8 mouse cellular contexts compared by ENCODE assay signal in the genomic region with DNA sequence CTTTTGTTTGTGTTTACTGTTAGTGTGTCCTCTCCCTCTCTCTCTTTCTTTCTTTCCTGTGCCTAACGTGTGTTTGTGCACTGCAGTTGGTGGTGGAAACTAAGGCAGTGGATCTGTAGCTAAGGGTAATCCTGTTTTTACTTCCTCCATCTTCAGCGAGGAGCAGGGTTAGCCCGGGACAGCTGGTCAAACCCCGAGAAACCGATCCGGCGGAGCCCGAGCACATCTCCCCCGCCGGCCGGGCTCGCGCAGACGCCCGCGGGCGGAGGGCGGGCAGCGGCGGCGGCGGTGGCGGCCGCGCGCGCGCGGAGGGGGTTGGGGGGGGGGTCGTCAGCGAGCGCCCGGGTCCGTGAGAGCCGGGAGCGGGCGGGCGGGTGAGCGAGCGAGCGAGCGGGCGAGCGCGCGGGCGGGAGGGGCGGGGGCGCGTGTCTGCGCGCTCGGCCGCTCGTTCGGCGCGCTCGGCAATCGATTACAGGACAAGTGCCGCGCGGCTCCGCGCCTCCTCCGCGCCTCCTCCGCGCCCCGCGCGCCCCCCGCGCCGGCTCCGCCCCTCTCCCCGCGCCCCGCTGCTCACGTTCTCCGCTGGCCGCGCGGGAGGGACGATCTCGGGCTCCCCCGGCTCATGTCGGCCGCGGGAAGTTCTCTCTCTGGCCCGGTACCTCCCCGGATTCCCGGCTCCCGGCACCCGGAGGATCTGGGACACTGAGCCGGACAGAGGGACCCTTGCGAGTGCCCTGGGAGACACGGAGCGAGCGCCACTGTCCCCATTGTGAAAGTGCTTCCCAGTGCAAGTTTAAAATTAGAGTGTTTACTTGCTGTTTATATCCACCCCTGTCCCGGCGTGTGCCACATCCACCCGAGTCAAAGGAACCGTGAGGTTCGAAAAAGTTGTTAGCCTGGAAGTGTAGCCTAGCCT. TPM values are rescaled to one million over a fixed set of nuclear protein-coding genes. Genes with fewer than 3 reads are reported as not detected.
DNase-seq lines count a peak whose midpoint lies in the region; ATAC-seq and TF ChIP-seq lines count a peak whose summit lies in the region.

A gene (minus strand): TSS at position 170 of the 916 bp plus-strand sequence.

- peak; percentile 60 for DNase-seq in cerebellum, adult 11 months
- peak; percentile 92 for DNase-seq in forebrain, embryonic 14.5 days (ENCODE audit: low spot score)
- peak; percentile 81 to 82 for DNase-seq in heart, postnatal 10 days
- DNase-seq in kidney, postnatal 4 days = peak; percentile 78 to 87
- DNase-seq in neural tube, embryonic 11.5 days (ENCODE audit: low spot score) = peak; percentile 89

- intact Hi-C loops in heart, postnatal 10 days (cut with DNase I) = loop anchor here (5.0 kb wide), 1 partner anchor 445 kb away; no protein-coding TSS in a partner anchor

- no peak for TF ChIP-seq CTCF in E14TG2a.4 (conservative IDR thresholded peaks at IDR 0.05; ENCODE audit: low read length)

- peak within 1 kb of the TSS; percentile 53 for H3K4me2 ChIP-seq in forebrain, embryonic 14.5 days (ENCODE audit: low read length)
- H3K4me2 ChIP-seq in liver, embryonic 15.5 days = peak within 1 kb of the TSS; percentile 88
- H3K4me2 ChIP-seq in neural tube, embryonic 11.5 days (ENCODE audit: low read depth) = peak within 1 kb of the TSS; percentile 73
- peak within 1 kb of the TSS; percentile 72 for H3K4me2 ChIP-seq in stomach, embryonic 15.5 days

- no peaks in the 10 kb centered on the region for H3K9me3 ChIP-seq in E14TG2a.4 (ENCODE audit: low read length)
- no peaks in the 10 kb centered on the region for H3K9me3 ChIP-seq in forebrain, embryonic 14.5 days (replicated peaks; ENCODE audit: control insufficient read depth, low read length)
- H3K9me3 ChIP-seq in liver, embryonic 15.5 days (replicated peaks) = no peaks in the 10 kb centered on the region
- no peaks in the 10 kb centered on the region for H3K9me3 ChIP-seq in neural tube, embryonic 11.5 days (ENCODE audit: control insufficient read depth, low read length)
- H3K9me3 ChIP-seq in stomach, embryonic 15.5 days = no peaks in the 10 kb centered on the region

- peaks cover 2% of the 10 kb centered on the region; the same call in 1 of the 2 replicates for H3K27me3 ChIP-seq in E14TG2a.4 (ENCODE audit: insufficient read depth, low read length)
- no peaks in the 10 kb centered on the region for H3K27me3 ChIP-seq in forebrain, embryonic 14.5 days (replicated peaks; ENCODE audit: control insufficient read depth, insufficient read depth, low read length)
- peaks cover 28% of the 10 kb centered on the region for H3K27me3 ChIP-seq in liver, embryonic 15.5 days
- no peaks in the 10 kb centered on the region for H3K27me3 ChIP-seq in neural tube, embryonic 11.5 days (ENCODE audit: control insufficient read depth, insufficient read depth, low read length)
- H3K27me3 ChIP-seq in stomach, embryonic 15.5 days (replicated peaks) = no peaks in the 10 kb centered on the region

- H3K4me3 ChIP-seq in E14TG2a.4 (replicated peaks; ENCODE audit: low read length) = peak within 1 kb of the TSS; percentile 85
- peak within 1 kb of the TSS; percentile 68 for H3K4me3 ChIP-seq in forebrain, embryonic 14.5 days (ENCODE audit: low read depth, low read length)
- H3K4me3 ChIP-seq in liver, embryonic 15.5 days (replicated peaks) = peak within 1 kb of the TSS; percentile 77
- peak within 1 kb of the TSS; percentile 70 for H3K4me3 ChIP-seq in neural tube, embryonic 11.5 days (ENCODE audit: low read depth, low read length)
- peak within 1 kb of the TSS; percentile 81 for H3K4me3 ChIP-seq in stomach, embryonic 15.5 days (replicated peaks)

- H3K27ac ChIP-seq in forebrain, embryonic 14.5 days (ENCODE audit: low read depth, low read length) = peak within 1 kb of the TSS; percentile 79
- H3K27ac ChIP-seq in liver, embryonic 15.5 days (replicated peaks) = no peak within 1 kb of the TSS
- H3K27ac ChIP-seq in neural tube, embryonic 11.5 days (ENCODE audit: low read depth, low read length) = peak within 1 kb of the TSS; percentile 76
- peak within 1 kb of the TSS; percentile 90 for H3K27ac ChIP-seq in stomach, embryonic 15.5 days

- ATAC-seq in forebrain, embryonic 14.5 days = peak; percentile 95
- ATAC-seq in liver, embryonic 15.5 days (ENCODE audit: insufficient read depth) = peak; percentile 81
- ATAC-seq in neural tube, embryonic 11.5 days (ENCODE audit: insufficient read depth, low FRiP score, low TSS enrichment) = peak; percentile 89
- peak; percentile 91 for ATAC-seq in stomach, embryonic 15.5 days (ENCODE audit: insufficient read depth, low FRiP score, low read depth)

- WGBS in forebrain, embryonic 14.5 days = under 1% methylated on average over 61 of the region's 105 CpGs
- under 1% methylated on average over 99 of the region's 105 CpGs for WGBS in liver, embryonic 15.5 days (ENCODE audit: insufficient replicate concordance)
- WGBS in neural tube, embryonic 11.5 days = under 1% methylated on average over 65 of the region's 105 CpGs
- WGBS in stomach, embryonic 15.5 days = under 1% methylated on average over 53 of the region's 105 CpGs

- no peaks in the 10 kb centered on the region for H3K36me3 ChIP-seq in E14TG2a.4 (ENCODE audit: insufficient read depth, low read length)
- H3K36me3 ChIP-seq in forebrain, embryonic 14.5 days (ENCODE audit: control insufficient read depth, insufficient read depth, low read length) = no peaks in the 10 kb centered on the region
- H3K36me3 ChIP-seq in liver, embryonic 15.5 days (replicated peaks) = no peaks in the 10 kb centered on the region
- no peaks in the 10 kb centered on the region for H3K36me3 ChIP-seq in neural tube, embryonic 11.5 days (ENCODE audit: control insufficient read depth, insufficient read depth, low read length)
- H3K36me3 ChIP-seq in stomach, embryonic 15.5 days = no peaks in the 10 kb centered on the region

- peaks cover 11% of the 10 kb centered on the region for H3K4me1 ChIP-seq in E14TG2a.4 (replicated peaks; ENCODE audit: low read depth, low read length)
- 0 out of 2 replicates have a peak, but pooled peaks cover 2% of the 10 kb centered on the region for H3K4me1 ChIP-seq in forebrain, embryonic 14.5 days (ENCODE audit: control insufficient read depth, insufficient read depth, low read length)
- H3K4me1 ChIP-seq in liver, embryonic 15.5 days (replicated peaks) = peaks cover 24% of the 10 kb centered on the region; the same call in 1 of the 2 replicates
- no peaks in the 10 kb centered on the region for H3K4me1 ChIP-seq in neural tube, embryonic 11.5 days (ENCODE audit: control insufficient read depth, insufficient read depth, low read length)
- 0 out of 2 replicates have a peak, but pooled peaks cover 4% of the 10 kb centered on the region for H3K4me1 ChIP-seq in stomach, embryonic 15.5 days

- H3K9ac ChIP-seq in forebrain, embryonic 14.5 days (ENCODE audit: low read length) = peak within 1 kb of the TSS; percentile 72
- peak within 1 kb of the TSS; percentile 61 for H3K9ac ChIP-seq in liver, embryonic 15.5 days
- peak within 1 kb of the TSS; percentile 76 for H3K9ac ChIP-seq in neural tube, embryonic 11.5 days (ENCODE audit: low read length)
- H3K9ac ChIP-seq in stomach, embryonic 15.5 days = peak within 1 kb of the TSS; percentile 66

RNA-seq across cellular contexts. Expression of the gene that starts here (rescaled TPM):
- polyA plus RNA-seq in forebrain, embryonic 14.5 days (2014; fragmentation: Nextera tagmentation; extraction: Ambion mirVana) = 1.7 and 3.3 TPM in 2 replicates
- 1 to 10 TPM; 2.8 to 5.4 TPM for total RNA-seq in heart, postnatal 10 days (2021)
- 0.40 and 0.45 TPM in 2 replicates for polyA plus RNA-seq in liver, embryonic 15.5 days (2015; fragmentation: Nextera tagmentation; extraction: Ambion mirVana)
- 3.4 and 3.7 TPM in 2 replicates for polyA plus RNA-seq in neural tube, embryonic 11.5 days (2014; fragmentation: Nextera tagmentation; extraction: Ambion mirVana)
- polyA plus RNA-seq in stomach, embryonic 15.5 days (2015; fragmentation: Nextera tagmentation; extraction: Ambion mirVana) = 5.2 and 7.1 TPM in 2 replicates

Comparison
In these comparisons a context has a peak if more than half of its experiments do, and no peak if none do; other contexts are left out.
1. Peak in ATAC-seq, H3K4me3 ChIP-seq, H3K9ac ChIP-seq and H3K4me2 ChIP-seq in liver, embryonic 15.5 days; RNA of the gene not detected or under 1 TPM.